Mouse (Mus musculus): ENCODE measurements around the gene Wnt5b. TPM values are rescaled to one million over a fixed set of nuclear protein-coding genes. Genes with fewer than 3 reads are reported as not detected.

The Wnt5b gene
- polyA plus RNA-seq, 1 experiment from 2014 or later = 2.3 TPM

DNA sequence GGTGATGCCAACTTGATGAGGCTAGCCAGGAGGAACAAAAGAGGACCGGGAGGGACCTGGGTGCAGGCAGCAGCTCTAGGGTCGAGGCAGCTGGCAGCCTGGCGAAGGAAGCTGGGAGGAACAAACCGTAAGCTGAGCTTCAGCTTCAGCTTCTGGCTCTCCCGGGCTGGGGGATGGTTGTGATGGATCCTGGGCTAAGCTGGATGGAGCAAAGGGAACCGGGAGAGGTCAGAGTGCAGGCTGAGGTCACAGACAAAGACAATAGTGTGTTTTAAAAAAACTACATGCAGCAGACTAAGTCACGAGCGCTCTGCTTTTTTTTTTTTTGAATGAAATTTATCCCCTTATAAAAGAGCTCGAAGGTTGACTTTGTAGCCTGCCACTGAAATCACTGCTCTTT is 23.4 kb downstream of the Wnt5b start:
- Histone ChIP-seq H3K4me1 (peaks cover 6% of the 10 kb centered on the region; the same call in 1 of the 2 replicates), H3K36me3 (replicated peaks) (no peaks in the 10 kb centered on the region), H3K4me3 (no peak overlapping the region), H3K27ac (no peak overlapping the region), H3K27me3 (replicated peaks) (no peaks in the 10 kb centered on the region), H3K9ac (no peak overlapping the region), H3K4me2 (no peak overlapping the region), H3K9me3 (no peaks in the 10 kb centered on the region)
- ATAC-seq (replicated peaks) = no peak
- WGBS = 17% methylated on average over 9 of the region's 9 CpGs

- H3K4me1 ChIP-seq = no peaks in the 10 kb centered on the region
- no peaks in the 10 kb centered on the region for H3K36me3 ChIP-seq (replicated peaks)
- no peaks in the 10 kb centered on the region for H3K27me3 ChIP-seq (replicated peaks)
- 70% methylated on average over 7 of the region's 7 CpGs for WGBS
- ATAC-seq (replicated peaks) = no peak
- no peaks in the 10 kb centered on the region for H3K9me3 ChIP-seq
- H3K27ac ChIP-seq = no peak overlapping the region
- H3K9ac ChIP-seq = no peak overlapping the region
- no peak overlapping the region for H3K4me2 ChIP-seq
- no peak overlapping the region for H3K4me3 ChIP-seq
Observed at GRCm38 (mm10) chr6:119514085-119514484, 30.1 kb downstream of the Wnt5b start.

GRCm38 (mm10) chr6:119513452-119513851 is 30.7 kb downstream of the Wnt5b start:
- no peak overlapping the region for H3K27ac ChIP-seq
- no peaks in the 10 kb centered on the region for H3K9me3 ChIP-seq
- H3K36me3 ChIP-seq (replicated peaks) = no peaks in the 10 kb centered on the region
- no peaks in the 10 kb centered on the region for H3K27me3 ChIP-seq (replicated peaks)
- no peak overlapping the region for H3K9ac ChIP-seq
- H3K4me2 ChIP-seq = no peak overlapping the region
- ATAC-seq (replicated peaks) = no peak
- H3K4me1 ChIP-seq = no peaks in the 10 kb centered on the region
- WGBS = 89% methylated on average over 5 of the region's 5 CpGs
- no peak overlapping the region for H3K4me3 ChIP-seq

DNA sequence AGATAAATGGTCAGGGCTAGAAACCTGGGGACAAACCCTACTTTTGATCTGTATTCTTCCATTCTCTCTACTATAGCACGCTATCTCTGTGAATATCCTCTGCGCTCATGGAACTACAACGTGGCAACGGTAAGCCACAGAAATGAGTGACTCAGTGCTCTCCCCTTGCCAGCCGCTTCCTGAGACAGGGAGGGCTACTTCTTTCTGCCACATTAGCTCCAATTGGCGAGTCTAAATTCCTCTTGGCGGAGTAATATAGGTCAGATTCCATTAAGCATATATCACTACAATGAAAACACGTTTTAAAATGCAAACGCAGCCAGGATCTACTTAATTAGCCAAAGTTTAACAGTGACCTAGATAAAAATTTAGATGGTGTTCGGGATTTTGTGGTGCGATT is 31.4 kb downstream of the Wnt5b start:
- no peak overlapping the region for H3K9ac ChIP-seq
- H3K9me3 ChIP-seq = no peaks in the 10 kb centered on the region
- H3K27me3 ChIP-seq (replicated peaks) = no peaks in the 10 kb centered on the region
- 93% methylated on average over 11 of the region's 11 CpGs for WGBS
- ATAC-seq (replicated peaks) = no peak
- no peaks in the 10 kb centered on the region for H3K4me1 ChIP-seq
- H3K4me2 ChIP-seq = no peak overlapping the region
- H3K36me3 ChIP-seq (replicated peaks) = no peaks in the 10 kb centered on the region
- H3K27ac ChIP-seq = no peak overlapping the region
- H3K4me3 ChIP-seq = no peak overlapping the region

DNA sequence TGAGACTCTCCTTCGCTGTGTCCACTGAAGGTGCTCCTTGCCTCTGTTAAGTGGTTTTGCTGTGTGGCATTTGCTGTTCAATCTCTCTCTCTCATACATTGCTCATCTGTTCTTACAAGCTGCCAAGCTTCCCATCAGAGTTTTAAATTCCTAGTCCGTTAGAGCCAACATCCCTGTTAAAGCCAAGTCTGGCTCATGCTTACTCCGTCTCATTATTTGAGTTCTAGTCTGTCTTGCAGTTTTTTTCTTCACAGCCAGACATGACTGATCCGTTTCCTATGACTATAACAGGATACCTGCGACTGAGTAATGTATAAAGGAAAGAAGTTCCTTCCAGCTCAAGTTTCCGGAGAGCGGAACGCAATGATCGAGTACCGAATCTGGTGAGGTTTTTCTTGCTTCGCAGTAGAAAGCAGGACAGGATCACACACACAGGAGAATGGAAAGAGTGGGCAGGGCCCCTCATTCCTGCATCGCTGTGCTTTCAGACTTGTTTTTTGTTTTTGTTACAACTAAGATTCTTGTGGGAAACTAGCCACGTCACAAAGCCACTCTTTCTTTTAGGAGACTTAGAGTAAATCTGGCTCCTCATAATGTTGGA is 34.6 kb downstream of the Wnt5b start:
- WGBS = 93% methylated on average over 13 of the region's 13 CpGs
- Histone ChIP-seq H3K9ac (no peak overlapping the region), H3K27ac (no peak overlapping the region), H3K4me1 (no peaks in the 10 kb centered on the region), H3K4me2 (no peak overlapping the region), H3K4me3 (no peak overlapping the region), H3K27me3 (replicated peaks) (no peaks in the 10 kb centered on the region), H3K36me3 (replicated peaks) (no peaks in the 10 kb centered on the region), H3K9me3 (no peaks in the 10 kb centered on the region)
- no peak for ATAC-seq (replicated peaks)

DNA sequence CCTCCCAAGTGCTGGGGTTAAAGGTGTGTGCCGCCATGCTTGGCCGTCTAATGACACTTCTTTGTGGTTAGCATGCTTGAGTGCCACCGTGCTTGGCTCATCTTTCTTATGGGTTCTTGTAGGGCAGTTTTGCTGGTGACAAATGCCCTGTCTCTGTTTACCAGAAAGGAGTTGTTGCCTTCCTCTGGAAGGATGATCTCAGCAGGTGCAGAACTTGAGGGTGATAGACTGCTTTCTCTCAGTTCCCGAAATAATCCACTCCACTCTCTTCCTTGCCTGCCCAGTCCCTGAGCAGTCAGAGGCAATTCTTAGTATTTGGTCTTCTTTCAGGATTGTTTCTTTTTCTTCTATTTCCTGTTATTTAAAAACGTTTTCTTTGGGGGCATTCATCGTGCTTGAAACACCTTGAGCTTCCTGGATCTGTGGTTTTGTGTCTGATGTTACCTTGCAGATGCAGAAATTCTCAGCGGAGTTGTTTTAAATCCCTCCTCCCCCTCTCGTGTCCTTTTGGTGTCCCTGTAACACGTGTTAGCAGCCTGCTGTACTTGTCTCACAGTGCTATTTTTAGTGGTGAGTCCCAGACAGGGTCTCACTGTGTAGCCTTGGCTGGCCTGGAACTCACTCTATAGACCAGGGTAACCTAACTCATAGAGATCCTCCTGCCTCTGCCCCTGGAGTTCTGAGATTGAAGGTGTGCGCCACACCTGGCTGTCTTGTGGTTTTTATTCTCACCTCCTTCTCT is 35.3 kb downstream of the Wnt5b start:
- Histone ChIP-seq H3K4me1 (no peaks in the 10 kb centered on the region), H3K9ac (no peak overlapping the region), H3K27me3 (replicated peaks) (no peaks in the 10 kb centered on the region), H3K4me3 (no peak overlapping the region), H3K4me2 (no peak overlapping the region), H3K9me3 (no peaks in the 10 kb centered on the region), H3K27ac (no peak overlapping the region), H3K36me3 (replicated peaks) (no peaks in the 10 kb centered on the region)
- no peak for ATAC-seq (replicated peaks)
- 85% methylated on average over 10 of the region's 10 CpGs for WGBS

DNA sequence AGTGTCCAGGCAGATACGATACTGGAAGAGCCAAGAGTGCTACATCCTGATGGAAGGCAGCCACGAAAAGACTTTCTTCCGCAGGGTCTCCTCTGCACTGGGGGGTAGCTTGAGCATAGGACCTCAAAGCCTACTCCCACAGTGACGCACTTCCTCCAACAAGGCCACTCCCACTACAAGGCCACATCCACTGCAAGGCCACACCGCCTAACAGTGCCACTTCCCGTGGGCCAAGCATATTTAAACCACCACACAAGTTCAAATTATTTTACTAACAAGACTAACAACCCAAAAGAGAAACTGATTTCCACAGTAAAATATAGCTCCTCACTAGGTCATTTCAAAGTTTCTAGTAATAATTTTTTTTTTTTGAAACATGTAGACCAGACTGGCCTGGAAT is 35.9 kb downstream of the Wnt5b start:
- Histone ChIP-seq H3K4me2 (no peak overlapping the region), H3K9ac (no peak overlapping the region), H3K27ac (no peak overlapping the region), H3K9me3 (no peaks in the 10 kb centered on the region), H3K36me3 (replicated peaks) (no peaks in the 10 kb centered on the region), H3K4me3 (no peak overlapping the region), H3K27me3 (replicated peaks) (no peaks in the 10 kb centered on the region), H3K4me1 (no peaks in the 10 kb centered on the region)
- ATAC-seq (replicated peaks) = no peak
- 96% methylated on average over 6 of the region's 6 CpGs for WGBS

- WGBS = 58% methylated on average over 9 of the region's 9 CpGs
- no peaks in the 10 kb centered on the region for H3K36me3 ChIP-seq (replicated peaks)
- no peak overlapping the region for H3K4me2 ChIP-seq
- H3K4me1 ChIP-seq = no peaks in the 10 kb centered on the region
- H3K4me3 ChIP-seq = no peak overlapping the region
- H3K9ac ChIP-seq = no peak overlapping the region
- H3K27me3 ChIP-seq (replicated peaks) = no peaks in the 10 kb centered on the region
- no peak overlapping the region for H3K27ac ChIP-seq
- ATAC-seq (replicated peaks) = no peak
- no peaks in the 10 kb centered on the region for H3K9me3 ChIP-seq
Observed at GRCm38 (mm10) chr6:119505525-119506225, 38.5 kb downstream of the Wnt5b start.

- WGBS = 90% methylated on average over 8 of the region's 8 CpGs
- Histone ChIP-seq H3K27ac (no peak overlapping the region), H3K4me3 (no peak overlapping the region), H3K27me3 (replicated peaks) (no peaks in the 10 kb centered on the region), H3K36me3 (replicated peaks) (no peaks in the 10 kb centered on the region), H3K9me3 (no peaks in the 10 kb centered on the region), H3K4me2 (no peak overlapping the region), H3K4me1 (no peaks in the 10 kb centered on the region), H3K9ac (no peak overlapping the region)
- ATAC-seq (replicated peaks) = no peak
Observed at GRCm38 (mm10) chr6:119504756-119505155, 39.4 kb downstream of the Wnt5b start.

DNA sequence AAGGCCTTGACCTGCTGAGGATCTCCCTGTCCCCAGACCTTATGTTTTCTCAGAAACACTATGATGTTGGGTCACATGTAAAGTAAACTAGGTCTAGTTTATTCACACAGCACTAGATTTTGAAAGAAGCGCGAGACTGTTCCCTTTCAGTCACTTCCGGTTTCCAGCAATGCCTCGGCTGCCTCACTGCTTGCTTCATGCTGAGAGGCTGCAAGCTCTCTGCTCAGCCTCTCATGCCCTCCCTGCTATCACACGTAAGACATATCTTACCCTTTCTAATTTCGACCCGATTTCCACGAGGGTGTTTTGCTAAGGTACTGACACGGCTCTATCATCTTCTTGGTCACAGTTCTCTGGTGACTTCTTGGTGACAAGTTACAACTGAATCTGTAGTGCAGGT is 42.1 kb downstream of the Wnt5b start:
- no peaks in the 10 kb centered on the region for H3K4me1 ChIP-seq
- H3K4me2 ChIP-seq = no peak overlapping the region
- H3K9me3 ChIP-seq = no peaks in the 10 kb centered on the region
- H3K4me3 ChIP-seq = no peak overlapping the region
- 46% methylated on average over 9 of the region's 9 CpGs for WGBS
- H3K9ac ChIP-seq = no peak overlapping the region
- no peak for ATAC-seq (replicated peaks)
- no peak overlapping the region for H3K27ac ChIP-seq
- H3K36me3 ChIP-seq (replicated peaks) = no peaks in the 10 kb centered on the region
- no peaks in the 10 kb centered on the region for H3K27me3 ChIP-seq (replicated peaks)

- no peak overlapping the region for H3K4me2 ChIP-seq
- H3K36me3 ChIP-seq (replicated peaks) = no peaks in the 10 kb centered on the region
- H3K27me3 ChIP-seq (replicated peaks) = no peaks in the 10 kb centered on the region
- H3K9me3 ChIP-seq = no peaks in the 10 kb centered on the region
- WGBS = 56% methylated on average over 5 of the region's 5 CpGs
- no peaks in the 10 kb centered on the region for H3K4me1 ChIP-seq
- H3K9ac ChIP-seq = no peak overlapping the region
- no peak for ATAC-seq (replicated peaks)
- H3K27ac ChIP-seq = no peak overlapping the region
- H3K4me3 ChIP-seq = no peak overlapping the region
Observed at GRCm38 (mm10) chr6:119500086-119500485, 44.1 kb downstream of the Wnt5b start.

- no peaks in the 10 kb centered on the region for H3K27me3 ChIP-seq (replicated peaks)
- H3K9ac ChIP-seq = no peak overlapping the region
- H3K4me1 ChIP-seq = no peaks in the 10 kb centered on the region
- 16% methylated on average over 5 of the region's 5 CpGs for WGBS
- H3K9me3 ChIP-seq = no peaks in the 10 kb centered on the region
- H3K4me3 ChIP-seq = no peak overlapping the region
- no peaks in the 10 kb centered on the region for H3K36me3 ChIP-seq (replicated peaks)
- no peak overlapping the region for H3K4me2 ChIP-seq
- no peak overlapping the region for H3K27ac ChIP-seq
- ATAC-seq (replicated peaks) = no peak
Observed at GRCm38 (mm10) chr6:119499271-119499670, 44.9 kb downstream of the Wnt5b start.

DNA sequence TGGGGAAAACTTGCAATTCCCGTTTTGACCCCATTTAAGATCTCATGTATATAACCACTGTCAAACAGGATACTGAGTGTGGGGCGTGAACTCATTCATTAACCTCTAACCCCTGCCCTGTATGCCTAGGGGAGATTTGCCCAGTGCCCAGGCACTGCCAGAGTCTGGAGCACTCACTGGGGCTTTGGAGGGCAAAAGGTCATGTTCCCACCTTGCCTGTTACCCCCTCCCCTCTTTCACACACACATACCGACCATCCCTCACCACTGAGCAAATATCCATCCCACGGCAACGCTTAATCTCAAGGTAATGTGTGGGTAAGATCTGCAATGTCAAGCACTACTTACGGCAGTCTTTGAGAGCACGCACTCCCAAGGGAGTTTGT is 51.5 kb downstream of the Wnt5b start:
- Histone ChIP-seq H3K4me3 (no peak overlapping the region), H3K4me1 (peaks cover 23% of the 10 kb centered on the region), H3K4me2 (no peak overlapping the region), H3K9me3 (no peaks in the 10 kb centered on the region), H3K27ac (no peak overlapping the region), H3K9ac (no peak overlapping the region), H3K36me3 (replicated peaks) (no peaks in the 10 kb centered on the region), H3K27me3 (replicated peaks) (no peaks in the 10 kb centered on the region)
- 18% methylated on average over 7 of the region's 7 CpGs for WGBS
- no peak for ATAC-seq (replicated peaks)
